In genomic region chr10:83130611-83131010, GRCm38 (mm10) we compare ENCODE assay signal across 10 mouse cellular contexts.
DNase-seq lines count a peak whose midpoint lies in the region; ATAC-seq and TF ChIP-seq lines count a peak whose summit lies in the region.
"Had no signal": no experiment of that assay in that cellular context is flagged by ENCODE, and none has a peak within 500 bp of the region (broad histone marks: within the 10 kb centered on the region; RNA-seq: fewer than 3 reads in every experiment).

No protein-coding gene starts in this region.

- DNase-seq in layer of hippocampus, adult 9-11 months = peak; percentile 41
- DNase-seq in layer of hippocampus, adult 11-12 months (ENCODE audit: low spot score) = no peak
- no peak for DNase-seq in embryonic facial prominence, embryonic 10.5 days (ENCODE audit: low spot score)
- no peak for DNase-seq in forebrain, postnatal 0 days
- DNase-seq in limb, embryonic 14.5 days (ENCODE audit: low spot score) = peak; percentile 37
- DNase-seq in thymus, postnatal 25 days = no peak
- no peak for DNase-seq in ovary, postnatal 14 days (ENCODE audit: low spot score)
- DNase-seq: liver, embryonic 13.5 days had no signal

- peak overlapping the region; percentile 59 for H3K27ac ChIP-seq in embryonic facial prominence, embryonic 10.5 days (replicated peaks)
- peak overlapping the region; percentile 50; the same call in 1 of the 2 replicates for H3K27ac ChIP-seq in forebrain, postnatal 0 days (ENCODE audit: low read depth, low read length)
- peak overlapping the region; percentile 83 for H3K27ac ChIP-seq in limb, embryonic 14.5 days (replicated peaks; ENCODE audit: low read depth, low read length)
- H3K27ac ChIP-seq: liver, embryonic 13.5 days had no signal

- 31% methylated on average over 8 of the region's 8 CpGs for WGBS in embryonic facial prominence, embryonic 10.5 days
- 23% methylated on average over 8 of the region's 8 CpGs for whole genome bisulfite sequencing in forebrain, postnatal 0 days
- 40% methylated on average over 8 of the region's 8 CpGs for WGBS in limb, embryonic 14.5 days

- peak; percentile 74 for ATAC-seq in forebrain, postnatal 0 days
- ATAC-seq in limb, embryonic 14.5 days (ENCODE audit: low FRiP score, low read depth) = peak; percentile 65
- no peak for ATAC-seq in monocyte, adult 5-6 weeks (replicated peaks; ENCODE audit: insufficient number of reproducible peaks, low FRiP score, low TSS enrichment, poor library complexity, severe bottlenecking)
- ATAC-seq: intestine, postnatal 0 days had no signal

- no peak overlapping the region for H3K4me2 ChIP-seq in forebrain, postnatal 0 days (ENCODE audit: low read depth)
- H3K4me2 ChIP-seq in limb, embryonic 14.5 days (replicated peaks; ENCODE audit: low read depth, low read length, severe bottlenecking) = peak overlapping the region; percentile 18; the same call in 1 of the 2 replicates
- H3K4me2 ChIP-seq: liver, embryonic 13.5 days had no signal

- no peak for TF ChIP-seq POLR2A in limb, embryonic 14.5 days (IDR thresholded peaks at IDR 0.05; ENCODE audit: borderline replicate concordance, extremely low read depth, insufficient read depth, insufficient read length)

- H3K9me3 ChIP-seq in embryonic facial prominence, embryonic 10.5 days = no peaks in the 10 kb centered on the region
- no peaks in the 10 kb centered on the region for H3K9me3 ChIP-seq in forebrain, postnatal 0 days (ENCODE audit: low read length)
- no peaks in the 10 kb centered on the region for H3K9me3 ChIP-seq in limb, embryonic 14.5 days (ENCODE audit: control insufficient read depth, low read length)
- H3K9me3 ChIP-seq: liver, embryonic 13.5 days had no signal

- H3K27me3 ChIP-seq in embryonic facial prominence, embryonic 10.5 days (replicated peaks; ENCODE audit: low read depth, poor library complexity, severe bottlenecking) = peaks cover 14% of the 10 kb centered on the region
- H3K27me3 ChIP-seq in forebrain, postnatal 0 days (ENCODE audit: insufficient read depth, low read length) = no peaks in the 10 kb centered on the region
- no peaks in the 10 kb centered on the region for H3K27me3 ChIP-seq in limb, embryonic 14.5 days (ENCODE audit: control insufficient read depth, insufficient read depth, low read length)
- H3K27me3 ChIP-seq: liver, embryonic 13.5 days had no signal

- H3K4me3 ChIP-seq in embryonic facial prominence, embryonic 10.5 days = no peak overlapping the region
- H3K4me3 ChIP-seq in forebrain, postnatal 0 days (ENCODE audit: low read depth, low read length) = no peak overlapping the region
- no peak overlapping the region for H3K4me3 ChIP-seq in limb, embryonic 14.5 days (replicated peaks; ENCODE audit: low read length)
- H3K4me3 ChIP-seq: liver, embryonic 13.5 days had no signal

- H3K9ac ChIP-seq in forebrain, postnatal 0 days = no peak overlapping the region
- 0 out of 2 replicates have a peak overlapping the region, but pooled peaks have one; percentile 8 for H3K9ac ChIP-seq in limb, embryonic 14.5 days (ENCODE audit: low read depth, low read length, severe bottlenecking)
- H3K9ac ChIP-seq: liver, embryonic 13.5 days had no signal

- H3K36me3 ChIP-seq in embryonic facial prominence, embryonic 10.5 days (replicated peaks) = no peaks in the 10 kb centered on the region
- H3K36me3 ChIP-seq in forebrain, postnatal 0 days (ENCODE audit: insufficient read depth) = no peaks in the 10 kb centered on the region
- no peaks in the 10 kb centered on the region for H3K36me3 ChIP-seq in limb, embryonic 14.5 days (ENCODE audit: control insufficient read depth, insufficient read depth, low read length)
- H3K36me3 ChIP-seq: liver, embryonic 13.5 days had no signal

- peaks cover 73% of the 10 kb centered on the region for H3K4me1 ChIP-seq in embryonic facial prominence, embryonic 10.5 days
- peaks cover 7% of the 10 kb centered on the region; the same call in 1 of the 2 replicates for H3K4me1 ChIP-seq in forebrain, postnatal 0 days (ENCODE audit: insufficient read depth)
- peaks cover 37% of the 10 kb centered on the region for H3K4me1 ChIP-seq in limb, embryonic 14.5 days (ENCODE audit: control insufficient read depth, insufficient read depth, low read length)

- TF ChIP-seq CTCF in forebrain, postnatal 0 days (IDR thresholded peaks at IDR 0.05; ENCODE audit: low read depth) = no peak

Comparison
In these comparisons a context has a peak if more than half of its experiments do, and no peak if none do; other contexts are left out.
1. DNase-seq: peak in layer of hippocampus, adult 9-11 months (single experiment) and limb, embryonic 14.5 days (single experiment); none in layer of hippocampus, adult 11-12 months (single experiment), embryonic facial prominence, embryonic 10.5 days (single experiment), forebrain, postnatal 0 days (single experiment), thymus, postnatal 25 days (single experiment) and ovary, postnatal 14 days (single experiment).
2. Peak in every context shown above with its lines, with median percentiles within 50 percentile points of each other: H3K27ac ChIP-seq.